Mouse (Mus musculus) kidney, adult 2 months (tissue): ENCODE data around the gene Mrpl21.

Source experiments
- CTCF ChIP-seq: fragments of 200-500 bp; conservative IDR thresholded peaks from 2 replicates; pipeline ENCODE4 v1.5.1; 2011; ENCODE audit warnings: low read depth, mild to moderate bottlenecking, control low read depth, low read length, moderate library complexity, mixed read lengths; ENCODE audit not compliant: insufficient read depth, insufficient read length
- POLR2A ChIP-seq: fragments of 200-500 bp; IDR thresholded peaks from one replicate; pipeline ENCODE4 v1.6.1; 2011; ENCODE audit warnings: low read depth, low read length, control low read depth

DNA sequence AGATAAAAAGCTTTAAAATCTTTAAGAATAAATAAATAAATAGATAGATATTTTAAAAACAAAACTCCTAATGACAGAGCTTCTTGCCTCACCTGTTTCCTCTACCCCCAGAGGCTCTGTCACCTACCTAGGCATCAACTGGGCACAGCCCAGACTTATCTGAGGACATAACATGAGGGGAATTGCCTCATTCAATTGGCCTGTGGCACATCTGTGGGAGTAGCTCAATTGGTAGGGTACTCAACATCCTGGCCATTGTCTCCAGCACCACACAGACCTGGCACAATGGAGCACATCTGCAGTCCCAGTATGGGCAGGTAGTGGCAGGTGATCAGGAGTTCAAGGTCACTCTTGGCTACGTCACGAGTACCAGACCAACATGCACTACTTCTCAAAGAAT lies 36.6 kb downstream of the Mrpl21 start:
- TF ChIP-seq POLR2A (no peak), CTCF (no peak)
